Mouse (Mus musculus) spleen, adult 2 months (tissue): ENCODE measurements around the gene Tm9sf4. TPM values are rescaled to one million over a fixed set of nuclear protein-coding genes. Genes with fewer than 3 reads are reported as not detected.

Experiments used
- DNase-seq, 2 experiments: peaks; one replicate each; pipeline versions ENCODE4 v3.0.0 to v3.0.0-alpha.2; 2012 to 2021; ENCODE audit warnings: low spot score in 2 of 2, low read depth in 1 of 2
- H3K27ac ChIP-seq: fragments of 200-500 bp; 2 replicates; pipeline ENCODE4 v1.5.1; 2012; ENCODE audit warnings: low read length, inconsistent platforms; ENCODE audit not compliant: insufficient read depth
- H3K27me3 ChIP-seq: fragments of 200-500 bp; 2 replicates; pipeline ENCODE4 v1.6.1; 2012; ENCODE audit warnings: mild to moderate bottlenecking, moderate library complexity, low read length, inconsistent platforms; ENCODE audit not compliant: control insufficient read depth, insufficient read depth
- H3K36me3 ChIP-seq: fragments of 200-500 bp; 2 replicates; pipeline ENCODE4 v1.6.1; 2012; ENCODE audit warnings: mild to moderate bottlenecking, low read length, inconsistent platforms; ENCODE audit not compliant: control insufficient read depth, insufficient read depth
- H3K4me1 ChIP-seq: fragments of 200-500 bp; 2 replicates; pipeline ENCODE4 v1.6.1; 2011; ENCODE audit warnings: inconsistent platforms; ENCODE audit not compliant: control insufficient read depth, insufficient read depth, insufficient read length
- H3K4me3 ChIP-seq: fragments of 200-500 bp; 2 replicates; pipeline ENCODE4 v1.5.1; 2011; ENCODE audit warnings: mild to moderate bottlenecking, inconsistent platforms; ENCODE audit not compliant: insufficient read depth, insufficient read length; ENCODE audit errors: extremely low read depth
- CTCF ChIP-seq: fragments of 200-500 bp; IDR thresholded peaks from 2 replicates; pipeline ENCODE4 v1.5.1; 2011; ENCODE audit warnings: mild to moderate bottlenecking, inconsistent platforms; ENCODE audit not compliant: insufficient read depth, insufficient read length, insufficient replicate concordance; ENCODE audit errors: extremely low read depth
- POLR2A ChIP-seq: fragments of 200-500 bp; IDR thresholded peaks from 2 replicates; pipeline ENCODE4 v1.6.1; 2011; ENCODE audit warnings: low read depth, low read length, inconsistent platforms
- WGBS: fragments of 180-500 bp; shearing (Covaris S2); methylation state at CpG from one replicate; pipeline ENCODE4 v1.1.7; 2018; 5-methylcytosine and 5-hydroxymethylcytosine counted together
- polyA plus RNA-seq: library from polyadenylated mRNA; depleted of rRNA; stranded (reverse); fragments of >200 nt; gene quantifications from 2 replicates; pipeline ENCODE4 v1.2.3, GENCODE M21; 2012; rRNA removed

Tm9sf4 gene
- polyA plus RNA-seq, 1 experiment: 22.0 TPM

DNA sequence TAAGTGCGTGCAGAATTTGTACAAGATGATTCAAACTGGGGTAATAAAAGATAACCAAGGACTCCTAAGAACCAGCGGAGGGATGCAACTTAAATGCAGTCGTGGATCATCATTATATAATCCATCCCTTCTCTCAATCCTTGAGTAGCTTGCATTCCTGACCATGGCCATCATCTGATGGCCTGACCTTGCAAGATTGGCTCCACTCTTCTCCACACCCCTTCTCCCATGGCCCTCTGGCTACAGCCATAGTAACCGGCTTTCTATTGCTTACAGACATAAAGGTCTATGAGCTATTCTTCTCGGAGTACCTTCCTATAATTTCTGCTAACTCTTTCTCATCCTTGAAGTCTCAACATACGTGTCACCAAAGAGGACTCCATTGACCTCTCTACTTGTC lies 81.1 kb downstream of the Tm9sf4 start:
- Histone ChIP-seq H3K36me3 (peaks cover 5% of the 10 kb centered on the region; the same call in 1 of the 2 replicates), H3K4me3 (peak overlapping the region; percentile 91; the same call in 1 of the 2 replicates), H3K4me1 (peaks cover 4% of the 10 kb centered on the region), H3K27me3 (no peaks in the 10 kb centered on the region), H3K27ac (no peak overlapping the region)
- DNase-seq: no peak
- 65% methylated on average over 6 of the region's 6 CpGs for WGBS
- TF ChIP-seq CTCF (no peak), POLR2A (no peak)

DNA sequence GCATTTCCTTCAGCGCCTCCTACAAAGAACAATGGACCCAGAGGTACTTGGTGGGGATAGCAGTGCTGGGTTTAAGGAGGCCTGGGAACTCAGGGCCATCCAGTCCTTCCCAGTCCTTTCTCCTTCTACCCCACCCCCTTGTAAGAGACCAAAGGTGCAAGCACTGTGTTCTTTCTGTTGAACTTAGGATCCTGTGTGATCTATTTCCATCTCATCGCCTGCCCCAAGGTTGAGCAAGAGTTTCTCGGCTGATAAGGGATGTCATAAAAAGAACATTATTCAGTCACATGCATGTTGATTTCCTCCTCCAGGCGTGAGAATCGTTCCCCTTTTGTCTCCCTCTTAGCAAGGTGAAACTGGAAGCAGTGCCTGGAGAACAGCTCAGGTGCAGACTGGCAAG lies 88.6 kb downstream of the Tm9sf4 start:
- no peak overlapping the region for H3K4me3 ChIP-seq
- WGBS: 81% methylated on average over 5 of the region's 5 CpGs
- H3K36me3 ChIP-seq: peaks cover 28% of the 10 kb centered on the region
- no peak for DNase-seq
- no peaks in the 10 kb centered on the region for H3K27me3 ChIP-seq
- H3K4me1 ChIP-seq: no peaks in the 10 kb centered on the region
- no peak overlapping the region for H3K27ac ChIP-seq
- TF ChIP-seq CTCF (no peak), POLR2A (no peak)

GRCm38 (mm10) chr2:153256604-153257003 lies 95.5 kb downstream of the Tm9sf4 start:
- H3K4me3 ChIP-seq: no peak overlapping the region
- peaks cover 15% of the 10 kb centered on the region; the same call in 1 of the 2 replicates for H3K4me1 ChIP-seq
- H3K27ac ChIP-seq: no peak overlapping the region
- H3K36me3 ChIP-seq: peaks cover 7% of the 10 kb centered on the region
- 91% methylated on average over 2 of the region's 2 CpGs for WGBS
- no peak for DNase-seq
- TF ChIP-seq CTCF (no peak), POLR2A (no peak)
- H3K27me3 ChIP-seq: no peaks in the 10 kb centered on the region

DNA sequence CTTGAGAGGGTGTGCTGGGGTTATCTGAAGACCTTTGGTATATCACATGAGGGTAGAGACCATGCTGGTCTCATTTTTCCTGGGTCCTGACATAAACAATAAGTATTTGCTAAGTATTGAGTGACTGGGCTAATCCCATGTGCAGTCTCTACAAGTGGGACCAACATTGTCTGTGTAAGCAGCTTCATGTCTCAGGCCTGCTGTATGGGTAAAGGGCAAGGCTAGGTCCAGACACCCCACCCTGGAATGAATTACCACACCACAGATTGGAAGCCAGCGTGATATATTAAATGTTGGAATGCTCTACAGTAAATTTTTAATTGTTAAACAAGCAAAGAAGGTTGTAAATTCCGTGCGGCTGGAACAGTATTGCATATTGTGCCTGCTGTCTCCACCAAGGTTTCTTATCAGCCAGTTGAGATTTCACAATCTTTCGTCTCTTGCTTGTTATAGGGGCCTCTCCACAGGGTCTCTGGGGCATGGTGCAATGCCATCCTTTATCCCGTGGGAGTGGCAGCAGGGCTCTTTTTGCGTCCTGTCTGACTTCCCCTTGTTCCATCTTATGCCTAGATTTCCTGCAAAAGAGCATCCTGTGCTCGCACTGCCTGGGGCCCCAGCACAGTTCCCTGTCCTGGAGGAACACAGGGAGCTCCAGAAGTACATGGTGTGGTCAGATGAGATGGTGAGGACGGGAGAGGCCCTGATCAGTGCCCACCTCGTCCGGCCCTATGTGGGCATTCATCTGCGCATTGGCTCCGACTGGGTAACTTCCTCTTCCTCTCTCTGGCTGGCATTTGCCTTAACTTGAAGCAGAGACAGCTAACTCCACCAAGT lies 98.1 kb downstream of the Tm9sf4 start:
- H3K27me3 ChIP-seq: no peaks in the 10 kb centered on the region
- H3K36me3 ChIP-seq: peaks cover 2% of the 10 kb centered on the region; the same call in 1 of the 2 replicates
- H3K4me1 ChIP-seq: peaks cover 22% of the 10 kb centered on the region; the same call in 1 of the 2 replicates
- WGBS: 36% methylated on average over 12 of the region's 12 CpGs
- peak overlapping the region; percentile 15 for H3K27ac ChIP-seq
- H3K4me3 ChIP-seq: no peak overlapping the region; the same call in 1 of the 2 replicates
- DNase-seq: no peak
- TF ChIP-seq CTCF: no peak
- no peak for TF ChIP-seq POLR2A

Other genes with a start within 250 kb of the Tm9sf4 start
- gene Mylk2, start 250.0 kb upstream of the Tm9sf4 start, polyA plus RNA-seq: 0.23 and 0.34 TPM in 2 replicates
- 12.6 and 20.1 TPM in 2 replicates for gene Foxs1, start 228.1 kb upstream of the Tm9sf4 start, polyA plus RNA-seq
- gene Dusp15, start 209.6 kb upstream of the Tm9sf4 start, polyA plus RNA-seq: 0.21 and 0.48 TPM in 2 replicates
- gene Ttll9, start 198.8 kb upstream of the Tm9sf4 start, polyA plus RNA-seq: 0.07 and 0.09 TPM in 2 replicates
- 38.8 TPM in 2 replicates for gene Pdrg1, start 145.9 kb upstream of the Tm9sf4 start, polyA plus RNA-seq
- not detected in 2 replicates for gene Xkr7, start 129.5 kb upstream of the Tm9sf4 start, polyA plus RNA-seq
- gene Ccm2l, start 95.3 kb upstream of the Tm9sf4 start, polyA plus RNA-seq: 17.5 and 19.2 TPM in 2 replicates
- gene Hck, start 52.8 kb upstream of the Tm9sf4 start, polyA plus RNA-seq: 78.9 and 92.2 TPM in 2 replicates
- 16.1 and 20.0 TPM in 2 replicates for gene Tspyl3, start 64.1 kb downstream of the Tm9sf4 start, polyA plus RNA-seq
- 10.7 and 11.3 TPM in 2 replicates for gene Plagl2, start 80.1 kb downstream of the Tm9sf4 start, polyA plus RNA-seq
- 18.7 and 22.5 TPM in 2 replicates for gene Pofut1, start 80.2 kb downstream of the Tm9sf4 start, polyA plus RNA-seq
- gene Kif3b, start 130.1 kb downstream of the Tm9sf4 start, polyA plus RNA-seq: 5.1 and 5.6 TPM in 2 replicates
- 9.9 and 10.0 TPM in 2 replicates for gene Asxl1, start 184.5 kb downstream of the Tm9sf4 start, polyA plus RNA-seq